Mouse (Mus musculus) hindbrain, embryonic 12.5 days (tissue): ENCODE measurements around the gene Eftud2. TPM values are rescaled to one million over a fixed set of nuclear protein-coding genes. Genes with fewer than 3 reads are reported as not detected.

Experiments used
- ATAC-seq: fragments of 200-750 bp; cut with Nextera tagmentation; 2 replicates; pipeline ENCODE4 v1.8.0; 2017; ENCODE audit warnings: moderate TSS enrichment; ENCODE audit not compliant: low FRiP score
- H3K27ac ChIP-seq: fragments of 300-500 bp; sonication (generic); 2 replicates; pipeline ENCODE4 v1.5.1; 2016; ENCODE audit warnings: mild to moderate bottlenecking
- H3K27me3 ChIP-seq: fragments of 300-500 bp; sonication (generic); 2 replicates; pipeline ENCODE4 v1.6.1; 2016; ENCODE audit warnings: mild to moderate bottlenecking
- H3K36me3 ChIP-seq: fragments of 300-500 bp; sonication (generic); 2 replicates; pipeline ENCODE4 v1.6.1; 2016; ENCODE audit warnings: mild to moderate bottlenecking
- H3K4me1 ChIP-seq: fragments of 300-500 bp; sonication (generic); 2 replicates; pipeline ENCODE4 v1.6.1; 2016
- H3K4me2 ChIP-seq: fragments of 300-500 bp; sonication (generic); replicated peaks from 2 replicates; pipeline ENCODE4 v1.6.1; 2016; ENCODE audit warnings: mild to moderate bottlenecking
- H3K4me3 ChIP-seq: fragments of 300-500 bp; sonication (generic); 2 replicates; pipeline ENCODE4 v1.5.1; 2016; ENCODE audit warnings: mild to moderate bottlenecking
- H3K9ac ChIP-seq: fragments of 300-500 bp; sonication (generic); 2 replicates; pipeline ENCODE4 v1.6.1; 2016; ENCODE audit warnings: mild to moderate bottlenecking, moderate library complexity
- H3K9me3 ChIP-seq: fragments of 300-500 bp; sonication (generic); replicated peaks from 2 replicates; pipeline ENCODE4 v1.6.1; 2016; ENCODE audit warnings: mild to moderate bottlenecking
- WGBS: fragments of 180-500 bp; shearing (Covaris S2); methylation state at CpG from one replicate; pipeline ENCODE4 v1.1.7; 2016; 5-methylcytosine and 5-hydroxymethylcytosine counted together
- polyA plus RNA-seq: library from polyadenylated mRNA; unstranded; fragments of >200 nt; fragmentation: Nextera tagmentation; extraction: Ambion mirVana; gene quantifications from 2 replicates; pipeline ENCODE4 v1.2.1, GENCODE M21; 2016

Gene Eftud2
- polyA plus RNA-seq, 1 experiment from 2014 or later = 208 TPM

DNA sequence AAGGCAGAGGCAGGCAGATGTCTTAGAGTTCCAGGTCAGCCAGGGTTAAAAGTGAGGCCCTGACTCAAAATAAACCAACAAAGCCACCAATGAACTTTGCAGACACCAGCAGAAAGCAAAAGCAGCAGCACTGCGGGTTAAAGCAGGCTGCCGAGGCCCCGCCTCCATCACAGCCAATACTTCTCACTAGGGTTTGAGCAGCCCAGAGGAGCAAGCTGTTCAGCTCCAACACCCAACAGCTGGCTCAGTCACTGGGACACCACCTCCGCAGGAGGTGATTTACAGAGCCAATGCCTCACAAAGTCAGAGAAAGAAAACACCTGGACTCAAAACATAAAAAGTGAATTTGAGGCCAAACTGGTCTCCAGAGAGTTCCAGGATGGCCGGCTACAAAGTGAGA is 77.3 kb downstream of the Eftud2 start:
- no peak for ATAC-seq
- H3K4me2 ChIP-seq = no peak overlapping the region
- no peaks in the 10 kb centered on the region for H3K27me3 ChIP-seq
- no peak overlapping the region for H3K9ac ChIP-seq
- H3K4me3 ChIP-seq = no peak overlapping the region
- H3K36me3 ChIP-seq = peaks cover 43% of the 10 kb centered on the region
- no peak overlapping the region for H3K27ac ChIP-seq
- WGBS = 88% methylated on average over 5 of the region's 5 CpGs
- no peaks in the 10 kb centered on the region for H3K4me1 ChIP-seq
- peaks cover 4% of the 10 kb centered on the region; the same call in 1 of the 2 replicates for H3K9me3 ChIP-seq

GRCm38 (mm10) chr11:102794157-102794556 is 86.6 kb downstream of the Eftud2 start:
- H3K9me3 ChIP-seq = no peaks in the 10 kb centered on the region
- H3K27me3 ChIP-seq = no peaks in the 10 kb centered on the region
- WGBS = 72% methylated on average over 8 of the region's 8 CpGs
- H3K27ac ChIP-seq = no peak overlapping the region
- no peak overlapping the region for H3K4me3 ChIP-seq
- no peak for ATAC-seq
- H3K4me2 ChIP-seq = no peak overlapping the region
- H3K9ac ChIP-seq = no peak overlapping the region
- H3K36me3 ChIP-seq = peaks cover 15% of the 10 kb centered on the region
- H3K4me1 ChIP-seq = peaks cover 3% of the 10 kb centered on the region; the same call in 1 of the 2 replicates

- H3K4me3 ChIP-seq = no peak overlapping the region
- 60% methylated on average over 14 of the region's 14 CpGs for WGBS
These were observed 88.9 kb downstream of the Eftud2 start for GRCm38 (mm10) chr11:102791682-102792445.

More at GRCm38 (mm10) chr11:102791682-102792445, 88.9 kb downstream of the Eftud2 start:
- Histone ChIP-seq H3K9me3 (no peaks in the 10 kb centered on the region), H3K9ac (no peak overlapping the region), H3K4me1 (peaks cover 3% of the 10 kb centered on the region; the same call in 1 of the 2 replicates), H3K27me3 (no peaks in the 10 kb centered on the region), H3K27ac (no peak overlapping the region), H3K4me2 (no peak overlapping the region), H3K36me3 (0 out of 2 replicates have a peak, but pooled peaks cover 5% of the 10 kb centered on the region)
- ATAC-seq = no peak

Other genes with a start within 250 kb of the Eftud2 start
- gene Meioc, start 217.3 kb downstream of the Eftud2 start, polyA plus RNA-seq = 0.82 and 1.1 TPM in 2 replicates
- 44.0 and 48.0 TPM in 2 replicates for gene Ccdc43, start 183.2 kb downstream of the Eftud2 start, polyA plus RNA-seq
- 33.3 and 35.3 TPM in 2 replicates for gene Adam11, start 119.5 kb downstream of the Eftud2 start, polyA plus RNA-seq
- gene Gjc1, start 61.3 kb downstream of the Eftud2 start, polyA plus RNA-seq = 77.6 and 81.3 TPM in 2 replicates
- not detected in 2 replicates for gene Higd1b, start 45.1 kb downstream of the Eftud2 start, polyA plus RNA-seq
- gene Ccdc103, start 219 bp upstream of the Eftud2 start, polyA plus RNA-seq = 1.7 and 3.4 TPM in 2 replicates
- not detected in 2 replicates for gene Fam187a, start 4.2 kb upstream of the Eftud2 start, polyA plus RNA-seq
- gene Gfap, start 19.9 kb upstream of the Eftud2 start, polyA plus RNA-seq = 0.12 TPM in 1 of 2 replicates, not detected in the other
- 6.6 and 7.8 TPM in 2 replicates for gene Kif18b, start 44.1 kb upstream of the Eftud2 start, polyA plus RNA-seq
- 11.7 and 13.2 TPM in 2 replicates for gene C1ql1, start 65.7 kb upstream of the Eftud2 start, polyA plus RNA-seq
- gene Nmt1, start 147.2 kb upstream of the Eftud2 start, polyA plus RNA-seq = 38.6 and 40.3 TPM in 2 replicates
- 160 and 161 TPM in 2 replicates for gene Dcakd, start 147.3 kb upstream of the Eftud2 start, polyA plus RNA-seq
- gene Plcd3, start 220.7 kb upstream of the Eftud2 start, polyA plus RNA-seq = 1.6 and 1.7 TPM in 2 replicates
- 7.0 and 8.3 TPM in 2 replicates for gene Acbd4, start 220.7 kb upstream of the Eftud2 start, polyA plus RNA-seq
- gene Hexim1, start 235.2 kb upstream of the Eftud2 start, polyA plus RNA-seq = 3.8 and 4.0 TPM in 2 replicates